ENCODE assay signal across 8 mouse cellular contexts in genomic region chr3:80079801-80080418, GRCm38 (mm10).
DNase-seq lines count a peak whose midpoint lies in the region; ATAC-seq and TF ChIP-seq lines count a peak whose summit lies in the region.

No protein-coding gene starts in this region.

- H3K4me2 ChIP-seq in hindbrain, postnatal 0 days (ENCODE audit: low read depth, low read length) = peak overlapping the region; percentile 48

- H3K4me1 ChIP-seq in cerebellum, adult 2 months (ENCODE audit: control insufficient read depth, insufficient read depth, low read length) = no peaks in the 10 kb centered on the region
- no peaks in the 10 kb centered on the region for H3K4me1 ChIP-seq in hindbrain, postnatal 0 days (ENCODE audit: insufficient read depth, low read length)

- no peak for ATAC-seq in CD4-positive, CD25-positive, alpha-beta regulatory T cell, adult 4 months
- peak; percentile 86 for ATAC-seq in frontal cortex, adult (ENCODE audit: low TSS enrichment)
- peak; percentile 67; the same call in 1 of the 2 replicates for ATAC-seq in hindbrain, postnatal 0 days
- ATAC-seq in megakaryocyte progenitor cell, adult 5-6 weeks (replicated peaks; ENCODE audit: poor library complexity) = peak; percentile 99

- H3K27ac ChIP-seq in cerebellum, adult 2 months (ENCODE audit: insufficient read depth, low read length) = no peak overlapping the region
- peak overlapping the region; percentile 48 for H3K27ac ChIP-seq in hindbrain, postnatal 0 days

- WGBS in cerebellum, adult 2 months = 13% methylated on average over 10 of the region's 10 CpGs
- 13% methylated on average over 10 of the region's 10 CpGs for WGBS in hindbrain, postnatal 0 days

- TF ChIP-seq POLR2A in cerebellum, adult 2 months (IDR thresholded peaks at IDR 0.05; ENCODE audit: borderline replicate concordance, insufficient read depth, low read length) = no peak

- H3K9ac ChIP-seq in hindbrain, postnatal 0 days (replicated peaks; ENCODE audit: low read length) = peak overlapping the region; percentile 28; the same call in 1 of the 2 replicates

- no peaks in the 10 kb centered on the region for H3K36me3 ChIP-seq in hindbrain, postnatal 0 days (ENCODE audit: insufficient read depth, low read length)

- DNase-seq in CD4-positive, CD25-positive, alpha-beta regulatory T cell, adult 2 months (ENCODE audit: low read depth, low spot score) = peak; percentile 51
- peak; percentile 50 to 66 for DNase-seq in cerebellum, adult 2 months
- DNase-seq in hindbrain, postnatal 0 days (ENCODE audit: low spot score) = peak; percentile 90
- peak; percentile 73 to 76 for DNase-seq in left cerebral cortex, adult 18-20 months (ENCODE audit: low spot score in 2 of 2)
- DNase-seq in right cerebral cortex, postnatal 14 days = peak; percentile 89

- H3K27me3 ChIP-seq in cerebellum, adult 2 months (ENCODE audit: control insufficient read depth, insufficient read depth, low read length) = no peaks in the 10 kb centered on the region
- H3K27me3 ChIP-seq in hindbrain, postnatal 0 days (ENCODE audit: insufficient read depth, low read length) = no peaks in the 10 kb centered on the region

- peak; percentile 85 for TF ChIP-seq CTCF in cerebellum, adult 2 months (IDR thresholded peaks at IDR 0.05; ENCODE audit: borderline replicate concordance, insufficient read depth, low read depth, low read length)
- peak; percentile 92 for TF ChIP-seq CTCF in hindbrain, postnatal 0 days (IDR thresholded peaks at IDR 0.05; ENCODE audit: low read depth)

- H3K4me3 ChIP-seq in cerebellum, adult 2 months (replicated peaks; ENCODE audit: insufficient read depth, low read depth, low read length) = no peak overlapping the region
- peak overlapping the region; percentile 14; the same call in 1 of the 2 replicates for H3K4me3 ChIP-seq in hindbrain, postnatal 0 days (ENCODE audit: low read length)

- H3K9me3 ChIP-seq in hindbrain, postnatal 0 days (ENCODE audit: low read length) = no peaks in the 10 kb centered on the region
